Mouse (Mus musculus): ENCODE data around the gene Prkce. TPM values are rescaled to one million over a fixed set of nuclear protein-coding genes. Genes with fewer than 3 reads are reported as not detected.

Prkce gene
- 1.9 and 2.0 TPM in 2 replicates for polyA plus RNA-seq (2015; fragmentation: Nextera tagmentation; extraction: Ambion mirVana)

- TF ChIP-seq CTCF (IDR thresholded peaks at IDR 0.05; ENCODE audit: low read depth) (peak; percentile 56), EP300 (IDR thresholded peaks at IDR 0.05; ENCODE audit: low read depth) (peak; percentile 43; the same call in 1 of the 2 replicates)
- H3K27ac ChIP-seq (ENCODE audit: low read depth): peak within 1 kb of the TSS; percentile 98
- no peaks in the 10 kb centered on the region; the same call in 1 of the 2 replicates for H3K36me3 ChIP-seq (replicated peaks; ENCODE audit: insufficient read depth, low read length)
- H3K4me2 ChIP-seq (ENCODE audit: low read depth, low read length): peak within 1 kb of the TSS; percentile 98
- WGBS (ENCODE audit: insufficient replicate concordance): under 1% methylated on average over 90 of the region's 115 CpGs
- peaks cover 19% of the 10 kb centered on the region; the same call in 1 of the 2 replicates for H3K27me3 ChIP-seq (ENCODE audit: insufficient read depth, low read length)
- no peaks in the 10 kb centered on the region for H3K9me3 ChIP-seq (ENCODE audit: low read length)
- peak within 1 kb of the TSS; percentile 90 for H3K4me3 ChIP-seq (ENCODE audit: low read depth, low read length)
- peak within 1 kb of the TSS; percentile 95 for H3K9ac ChIP-seq (replicated peaks)
- peaks cover 33% of the 10 kb centered on the region for H3K4me1 ChIP-seq (ENCODE audit: insufficient read depth)
- ATAC-seq (peak; percentile 75), DNase-seq (peak; percentile 90)
Observed at GRCm38 (mm10) chr17:86167320-86168230, at the start of gene Prkce. Gene Prkce (plus strand): TSS chr17:86167785.

- Histone ChIP-seq H3K36me3 (replicated peaks; ENCODE audit: insufficient read depth, low read length) (peaks cover 29% of the 10 kb centered on the region), H3K27ac (ENCODE audit: low read depth) (no peak overlapping the region), H3K4me1 (ENCODE audit: insufficient read depth) (no peaks in the 10 kb centered on the region), H3K9ac (replicated peaks) (no peak overlapping the region), H3K27me3 (ENCODE audit: insufficient read depth, low read length) (no peaks in the 10 kb centered on the region), H3K4me2 (ENCODE audit: low read depth, low read length) (no peak overlapping the region), H3K9me3 (ENCODE audit: low read length) (no peaks in the 10 kb centered on the region), H3K4me3 (ENCODE audit: low read depth, low read length) (no peak overlapping the region)
- TF ChIP-seq CTCF (IDR thresholded peaks at IDR 0.05; ENCODE audit: low read depth): no peak
- no peak for TF ChIP-seq EP300 (IDR thresholded peaks at IDR 0.05; ENCODE audit: low read depth)
- DNase-seq (no peak), ATAC-seq (no peak)
- 88% methylated on average over 3 of the region's 3 CpGs for WGBS (ENCODE audit: insufficient replicate concordance)
Observed at GRCm38 (mm10) chr17:86123146-86123545, 44.4 kb upstream of the Prkce start.

DNA sequence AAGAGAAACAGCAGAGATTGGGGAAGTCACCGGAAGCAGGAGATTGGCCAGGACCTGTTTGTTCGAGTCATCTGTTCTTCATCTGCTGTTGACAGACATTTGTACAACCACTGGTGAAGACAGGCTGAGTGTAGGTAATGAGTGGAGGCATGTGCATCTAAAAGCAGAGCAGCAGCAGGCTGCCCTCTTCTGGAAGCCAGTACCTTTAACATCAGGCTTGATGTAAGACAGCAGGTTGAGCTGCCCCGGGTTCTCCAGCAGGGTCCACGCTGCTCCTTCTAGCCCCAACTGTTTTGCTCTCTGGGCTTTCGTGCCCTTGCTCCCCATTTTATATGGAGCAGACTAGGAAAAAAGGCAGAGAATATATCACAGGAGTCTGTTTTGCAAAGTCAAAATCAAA, 41.7 kb upstream of the Prkce start:
- H3K4me2 ChIP-seq (ENCODE audit: low read depth, low read length): no peak overlapping the region
- H3K27me3 ChIP-seq (ENCODE audit: insufficient read depth, low read length): no peaks in the 10 kb centered on the region
- 79% methylated on average over 5 of the region's 5 CpGs for WGBS (ENCODE audit: insufficient replicate concordance)
- no peak overlapping the region for H3K9ac ChIP-seq (replicated peaks)
- no peak overlapping the region for H3K4me3 ChIP-seq (ENCODE audit: low read depth, low read length)
- TF ChIP-seq EP300 (IDR thresholded peaks at IDR 0.05; ENCODE audit: low read depth): no peak
- TF ChIP-seq CTCF (IDR thresholded peaks at IDR 0.05; ENCODE audit: low read depth): peak; percentile 9; the same call in 1 of the 2 replicates
- no peak overlapping the region for H3K27ac ChIP-seq (ENCODE audit: low read depth)
- no peaks in the 10 kb centered on the region for H3K4me1 ChIP-seq (ENCODE audit: insufficient read depth)
- ATAC-seq (no peak), DNase-seq (no peak)
- H3K9me3 ChIP-seq (ENCODE audit: low read length): no peaks in the 10 kb centered on the region
- H3K36me3 ChIP-seq (replicated peaks; ENCODE audit: insufficient read depth, low read length): peaks cover 31% of the 10 kb centered on the region

DNA sequence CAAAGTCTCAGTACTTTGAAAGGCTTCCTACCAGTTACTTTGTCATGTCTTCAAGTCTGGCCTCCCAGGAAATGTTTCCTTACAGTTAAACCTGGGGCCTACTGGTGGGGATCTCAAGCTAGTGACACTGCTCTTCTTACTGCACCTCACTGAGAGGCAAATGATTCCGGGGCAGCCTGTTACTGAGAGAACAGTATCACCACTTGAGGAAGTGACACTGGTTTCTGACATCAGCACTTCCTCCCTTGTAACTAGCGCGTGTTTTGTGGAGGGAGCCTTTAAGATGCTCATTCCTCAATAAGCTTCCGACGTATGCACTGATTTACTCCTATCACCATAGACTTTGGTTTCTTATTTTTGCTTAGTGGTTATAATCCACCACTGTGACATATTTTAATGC, 39.4 kb upstream of the Prkce start:
- H3K4me2 ChIP-seq (ENCODE audit: low read depth, low read length): no peak overlapping the region
- TF ChIP-seq CTCF (IDR thresholded peaks at IDR 0.05; ENCODE audit: low read depth) (no peak), EP300 (IDR thresholded peaks at IDR 0.05; ENCODE audit: low read depth) (no peak)
- no peaks in the 10 kb centered on the region for H3K27me3 ChIP-seq (ENCODE audit: insufficient read depth, low read length)
- DNase-seq (no peak), ATAC-seq (peak; percentile 15; the same call in 1 of the 2 replicates)
- peaks cover 31% of the 10 kb centered on the region for H3K36me3 ChIP-seq (replicated peaks; ENCODE audit: insufficient read depth, low read length)
- H3K9ac ChIP-seq (replicated peaks): no peak overlapping the region
- no peaks in the 10 kb centered on the region for H3K4me1 ChIP-seq (ENCODE audit: insufficient read depth)
- H3K9me3 ChIP-seq (ENCODE audit: low read length): no peaks in the 10 kb centered on the region
- H3K27ac ChIP-seq (ENCODE audit: low read depth): no peak overlapping the region
- H3K4me3 ChIP-seq (ENCODE audit: low read depth, low read length): no peak overlapping the region
- 67% methylated on average over 5 of the region's 5 CpGs for WGBS (ENCODE audit: insufficient replicate concordance)

DNA sequence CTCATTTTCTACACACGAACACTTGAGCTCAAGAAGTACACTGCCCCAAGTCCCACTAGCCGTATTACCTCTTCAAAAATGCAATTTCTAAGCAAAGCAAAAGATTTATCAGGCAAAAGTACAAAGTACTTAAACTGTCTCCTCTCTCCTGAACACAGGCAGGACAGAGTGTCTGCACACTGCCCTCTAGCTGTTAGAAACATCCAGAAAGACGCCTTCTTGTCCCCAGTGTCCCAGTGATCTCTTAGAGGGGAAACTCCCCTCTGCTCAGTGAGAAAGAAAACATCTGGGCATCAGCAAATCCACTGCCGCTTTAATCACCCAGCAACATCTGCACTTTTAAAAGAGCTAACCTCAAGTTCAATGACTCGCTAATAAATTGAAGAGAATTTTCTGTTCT, 35.1 kb upstream of the Prkce start:
- Histone ChIP-seq H3K4me1 (ENCODE audit: insufficient read depth) (no peaks in the 10 kb centered on the region), H3K27ac (ENCODE audit: low read depth) (no peak overlapping the region), H3K36me3 (replicated peaks; ENCODE audit: insufficient read depth, low read length) (peaks cover 49% of the 10 kb centered on the region), H3K27me3 (ENCODE audit: insufficient read depth, low read length) (no peaks in the 10 kb centered on the region), H3K4me3 (ENCODE audit: low read depth, low read length) (no peak overlapping the region), H3K9me3 (ENCODE audit: low read length) (no peaks in the 10 kb centered on the region), H3K4me2 (ENCODE audit: low read depth, low read length) (no peak overlapping the region), H3K9ac (replicated peaks) (no peak overlapping the region)
- TF ChIP-seq EP300 (IDR thresholded peaks at IDR 0.05; ENCODE audit: low read depth): no peak
- TF ChIP-seq CTCF (IDR thresholded peaks at IDR 0.05; ENCODE audit: low read depth): peak; percentile 41
- ATAC-seq (no peak), DNase-seq (no peak)
- 68% methylated on average over 5 of the region's 5 CpGs for WGBS (ENCODE audit: insufficient replicate concordance)

GRCm38 (mm10) chr17:86134461-86134860, 33.1 kb upstream of the Prkce start:
- peaks cover 64% of the 10 kb centered on the region for H3K36me3 ChIP-seq (replicated peaks; ENCODE audit: insufficient read depth, low read length)

More at GRCm38 (mm10) chr17:86134461-86134860, 33.1 kb upstream of the Prkce start:
- no peaks in the 10 kb centered on the region for H3K4me1 ChIP-seq (ENCODE audit: insufficient read depth)
- no peaks in the 10 kb centered on the region for H3K9me3 ChIP-seq (ENCODE audit: low read length)
- DNase-seq (no peak), ATAC-seq (no peak)
- no peaks in the 10 kb centered on the region for H3K27me3 ChIP-seq (ENCODE audit: insufficient read depth, low read length)
- no peak overlapping the region for H3K4me3 ChIP-seq (ENCODE audit: low read depth, low read length)
- no peak overlapping the region for H3K9ac ChIP-seq (replicated peaks)
- no peak overlapping the region for H3K27ac ChIP-seq (ENCODE audit: low read depth)
- TF ChIP-seq EP300 (IDR thresholded peaks at IDR 0.05; ENCODE audit: low read depth) (no peak), CTCF (IDR thresholded peaks at IDR 0.05; ENCODE audit: low read depth) (no peak)
- WGBS (ENCODE audit: insufficient replicate concordance): 77% methylated on average over 6 of the region's 6 CpGs
- H3K4me2 ChIP-seq (ENCODE audit: low read depth, low read length): no peak overlapping the region
